ENCODE assay signal across 18 mouse cellular contexts in genomic region chr10:121931909-121932308, GRCm38 (mm10).
A peak's percentile ranks its signal among the peaks of the same experiment; 100 is the strongest.
DNase-seq lines count a peak whose midpoint lies in the region; ATAC-seq and TF ChIP-seq lines count a peak whose summit lies in the region.
"Had no signal": no experiment of that assay in that cellular context is flagged by ENCODE, and none has a peak within 500 bp of the region (broad histone marks: within the 10 kb centered on the region; RNA-seq: fewer than 3 reads in every experiment).

No protein-coding gene starts in this region.

- DNase-seq in heart, adult 2 months, result no peak
- DNase-seq in brain, embryonic 14.5 days (ENCODE audit: low read depth), result peak; percentile 23
- DNase-seq in adrenal gland, postnatal 10 days, result no peak
- no peak for DNase-seq in cerebellum, adult 9-11 months
- DNase-seq: adrenal gland, postnatal 25 days; cerebellum, adult 11 months; cerebellum, adult 8-10 months; cerebellum, postnatal 25 days; gastrocnemius, postnatal 36 days; heart, postnatal 14 days; kidney, adult 11 months had no signal

- H3K4me3 ChIP-seq in forebrain, embryonic 15.5 days, result no peak overlapping the region
- no peak overlapping the region for H3K4me3 ChIP-seq in forebrain, embryonic 12.5 days (replicated peaks)
- no peak overlapping the region for H3K4me3 ChIP-seq in heart, embryonic 16.5 days (ENCODE audit: low read length)
- no peak overlapping the region for H3K4me3 ChIP-seq in heart, adult 2 months
- H3K4me3 ChIP-seq: heart, embryonic 10.5 days; hindbrain, embryonic 13.5 days had no signal

- no peak overlapping the region for H3K9ac ChIP-seq in forebrain, embryonic 15.5 days (replicated peaks)
- H3K9ac ChIP-seq in forebrain, embryonic 12.5 days, result no peak overlapping the region
- no peak overlapping the region for H3K9ac ChIP-seq in heart, embryonic 16.5 days (ENCODE audit: low read length)
- H3K9ac ChIP-seq in heart, adult 2 months (ENCODE audit: low read depth, low read length), result no peak overlapping the region
- H3K9ac ChIP-seq: hindbrain, embryonic 13.5 days had no signal

- H3K27ac ChIP-seq in forebrain, embryonic 15.5 days (replicated peaks), result 0 out of 2 replicates have a peak overlapping the region, but pooled peaks have one; percentile 22
- no peak overlapping the region for H3K27ac ChIP-seq in forebrain, embryonic 12.5 days
- no peak overlapping the region for H3K27ac ChIP-seq in heart, embryonic 16.5 days (ENCODE audit: low read length)
- H3K27ac ChIP-seq in heart, adult 2 months, result no peak overlapping the region
- H3K27ac ChIP-seq: heart, embryonic 10.5 days; hindbrain, embryonic 13.5 days; hindbrain, postnatal 0 days had no signal

- H3K4me2 ChIP-seq in forebrain, embryonic 15.5 days (replicated peaks), result no peak overlapping the region
- H3K4me2 ChIP-seq in forebrain, embryonic 12.5 days, result no peak overlapping the region
- H3K4me2 ChIP-seq in heart, embryonic 16.5 days (ENCODE audit: low read depth, low read length), result peak overlapping the region; percentile 24; the same call in 1 of the 2 replicates
- H3K4me2 ChIP-seq: hindbrain, embryonic 13.5 days had no signal

- TF ChIP-seq EP300 in heart, adult 2 months (IDR thresholded peaks at IDR 0.05; ENCODE audit: insufficient read depth, low read depth, low read length), result no peak

- no peak for TF ChIP-seq CTCF in heart, adult 2 months (IDR thresholded peaks at IDR 0.05)
- TF ChIP-seq CTCF in brain, embryonic 14.5 days (IDR thresholded peaks at IDR 0.05; ENCODE audit: borderline replicate concordance, extremely low read depth, insufficient read depth, insufficient read length), result no peak

- no peaks in the 10 kb centered on the region for H3K79me2 ChIP-seq in heart, adult 2 months (replicated peaks; ENCODE audit: control insufficient read depth, insufficient read depth, low read length)

- TF ChIP-seq POLR2A in heart, adult 2 months (IDR thresholded peaks at IDR 0.05; ENCODE audit: insufficient read depth, low read depth, low read length), result no peak
- TF ChIP-seq POLR2A in brain, embryonic 14.5 days (IDR thresholded peaks at IDR 0.05; ENCODE audit: borderline replicate concordance, extremely low read depth, insufficient read depth, insufficient read length, poor library complexity, severe bottlenecking), result no peak

- 63% methylated on average over 14 of the region's 14 CpGs for WGBS in forebrain, embryonic 15.5 days
- 93% methylated on average over 14 of the region's 14 CpGs for WGBS in forebrain, embryonic 12.5 days
- WGBS in heart, embryonic 16.5 days, result 64% methylated on average over 14 of the region's 14 CpGs
- 71% methylated on average over 14 of the region's 14 CpGs for WGBS in heart, adult 2 months

- no peak for ATAC-seq in forebrain, embryonic 15.5 days (replicated peaks)
- ATAC-seq in forebrain, embryonic 12.5 days (ENCODE audit: low FRiP score), result no peak
- no peak for ATAC-seq in heart, embryonic 16.5 days (replicated peaks; ENCODE audit: extremely low read depth, insufficient read depth, low FRiP score)
- ATAC-seq: forebrain, embryonic 14.5 days; hindbrain, postnatal 0 days had no signal

- H3K27me3 ChIP-seq in forebrain, embryonic 15.5 days, result no peaks in the 10 kb centered on the region
- H3K27me3 ChIP-seq in forebrain, embryonic 12.5 days, result no peaks in the 10 kb centered on the region
- no peaks in the 10 kb centered on the region for H3K27me3 ChIP-seq in heart, embryonic 16.5 days (ENCODE audit: control insufficient read depth, insufficient read depth, low read length)
- H3K27me3 ChIP-seq in heart, adult 2 months (ENCODE audit: control insufficient read depth, insufficient read depth, low read length), result no peaks in the 10 kb centered on the region
- H3K27me3 ChIP-seq: hindbrain, embryonic 13.5 days had no signal

- intact Hi-C loops in heart, adult 2 months (cut with DNase I), result no loop called here

- peaks cover 14% of the 10 kb centered on the region; the same call in 1 of the 2 replicates for H3K4me1 ChIP-seq in forebrain, embryonic 15.5 days
- no peaks in the 10 kb centered on the region for H3K4me1 ChIP-seq in forebrain, embryonic 12.5 days
- H3K4me1 ChIP-seq in heart, embryonic 16.5 days (ENCODE audit: control insufficient read depth, insufficient read depth, low read length), result peaks cover 19% of the 10 kb centered on the region
- H3K4me1 ChIP-seq in heart, adult 2 months (ENCODE audit: control insufficient read depth, insufficient read depth, low read length), result no peaks in the 10 kb centered on the region; the same call in 1 of the 2 replicates

- no peaks in the 10 kb centered on the region for H3K9me3 ChIP-seq in forebrain, embryonic 15.5 days
- no peaks in the 10 kb centered on the region for H3K9me3 ChIP-seq in forebrain, embryonic 12.5 days
- H3K9me3 ChIP-seq in heart, embryonic 16.5 days (replicated peaks; ENCODE audit: control insufficient read depth, low read length), result no peaks in the 10 kb centered on the region
- H3K9me3 ChIP-seq: heart, embryonic 10.5 days; hindbrain, embryonic 13.5 days had no signal

- H3K36me3 ChIP-seq in forebrain, embryonic 15.5 days, result no peaks in the 10 kb centered on the region
- H3K36me3 ChIP-seq in forebrain, embryonic 12.5 days (replicated peaks), result no peaks in the 10 kb centered on the region
- no peaks in the 10 kb centered on the region for H3K36me3 ChIP-seq in heart, embryonic 16.5 days (ENCODE audit: control insufficient read depth, insufficient read depth)
- H3K36me3 ChIP-seq in heart, adult 2 months (ENCODE audit: control insufficient read depth, insufficient read depth, low read length), result no peaks in the 10 kb centered on the region
- H3K36me3 ChIP-seq: heart, embryonic 10.5 days had no signal
